27 mouse cellular contexts compared by ENCODE assay signal in the genomic region with DNA sequence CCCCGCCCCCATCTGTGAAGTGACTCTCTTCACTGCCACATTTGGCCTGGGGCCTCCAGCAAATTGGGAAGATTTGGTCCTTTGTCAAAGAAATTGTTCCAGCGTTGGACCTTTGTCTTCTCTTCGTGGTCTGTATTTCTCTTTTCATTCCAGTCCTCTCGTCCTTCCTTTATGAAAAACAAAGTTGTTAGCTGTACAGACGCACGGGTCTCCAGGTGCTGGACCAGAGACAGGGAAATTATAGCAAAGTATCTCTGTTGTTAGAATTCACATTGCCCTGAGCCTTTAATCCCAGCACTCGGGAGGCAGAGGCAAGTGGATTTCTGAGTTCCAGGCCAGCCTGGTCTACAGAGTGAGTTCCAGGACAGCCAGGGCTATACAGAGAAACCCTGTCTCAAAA.
"Had no signal": no experiment of that assay in that cellular context is flagged by ENCODE, and none has a peak within 500 bp of the region (broad histone marks: within the 10 kb centered on the region; RNA-seq: fewer than 3 reads in every experiment).

No protein-coding gene starts in this region.

- H3K27me3 ChIP-seq: embryonic facial prominence, embryonic 12.5 days; embryonic facial prominence, embryonic 13.5 days; embryonic facial prominence, embryonic 15.5 days; forebrain, embryonic 12.5 days; forebrain, embryonic 13.5 days; forebrain, embryonic 15.5 days had no signal

- H3K36me3 ChIP-seq: embryonic facial prominence, embryonic 10.5 days; embryonic facial prominence, embryonic 12.5 days; embryonic facial prominence, embryonic 13.5 days; embryonic facial prominence, embryonic 15.5 days; forebrain, embryonic 10.5 days; forebrain, embryonic 12.5 days; forebrain, embryonic 15.5 days had no signal

- H3K4me2 ChIP-seq: embryonic facial prominence, embryonic 12.5 days; embryonic facial prominence, embryonic 13.5 days; embryonic facial prominence, embryonic 15.5 days; forebrain, embryonic 12.5 days; forebrain, embryonic 13.5 days; forebrain, embryonic 15.5 days had no signal

- DNase-seq: cerebellum, adult 8-10 months; cerebellum, adult 9-10 months; cerebellum, adult 9-11 months; cerebellum, postnatal 10 days; cerebellum, postnatal 14 days; cerebellum, postnatal 25 days; cerebellum, postnatal 36 days; embryo, embryonic 11 days; forebrain, postnatal 0 days; gastrocnemius, adult 2 months; gastrocnemius, postnatal 10 days; gastrocnemius, postnatal 14 days; gastrocnemius, postnatal 25 days; gastrocnemius, postnatal 36 days; heart, adult 18-20 months; heart, adult 2 months had no signal

- ATAC-seq: forebrain, embryonic 13.5 days; forebrain, embryonic 14.5 days; forebrain, embryonic 15.5 days; forebrain, embryonic 16.5 days; forebrain, postnatal 0 days had no signal

- H3K27ac ChIP-seq: embryonic facial prominence, embryonic 10.5 days; embryonic facial prominence, embryonic 12.5 days; embryonic facial prominence, embryonic 13.5 days; embryonic facial prominence, embryonic 15.5 days; forebrain, embryonic 10.5 days; forebrain, embryonic 12.5 days; forebrain, embryonic 13.5 days; forebrain, embryonic 15.5 days; gastrocnemius, adult 2 months; heart, adult 2 months had no signal

- H3K4me1 ChIP-seq: embryonic facial prominence, embryonic 12.5 days; embryonic facial prominence, embryonic 13.5 days; embryonic facial prominence, embryonic 15.5 days; forebrain, embryonic 10.5 days; forebrain, embryonic 12.5 days; forebrain, embryonic 13.5 days; forebrain, embryonic 15.5 days had no signal

- H3K9me3 ChIP-seq: embryonic facial prominence, embryonic 12.5 days; embryonic facial prominence, embryonic 13.5 days; embryonic facial prominence, embryonic 15.5 days; forebrain, embryonic 10.5 days; forebrain, embryonic 13.5 days; forebrain, embryonic 15.5 days had no signal

- H3K4me3 ChIP-seq: embryonic facial prominence, embryonic 10.5 days; embryonic facial prominence, embryonic 12.5 days; embryonic facial prominence, embryonic 13.5 days; embryonic facial prominence, embryonic 15.5 days; erythroblast, embryonic 14.5 days; forebrain, embryonic 10.5 days; forebrain, embryonic 12.5 days; forebrain, embryonic 13.5 days; forebrain, embryonic 15.5 days; gastrocnemius, adult 2 months; heart, adult 2 months had no signal

- H3K9ac ChIP-seq: embryonic facial prominence, embryonic 12.5 days; embryonic facial prominence, embryonic 13.5 days; embryonic facial prominence, embryonic 15.5 days; forebrain, embryonic 12.5 days; forebrain, embryonic 13.5 days; forebrain, embryonic 15.5 days; forebrain, postnatal 0 days had no signal
